Mouse (Mus musculus): ENCODE data around the gene Tmub1.
"Not testable (repeated sequence)": the region's sequence is repeated elsewhere in the genome, so short reads cannot be mapped to it uniquely, and the experiment has no call there.

The Tmub1 gene

DNA sequence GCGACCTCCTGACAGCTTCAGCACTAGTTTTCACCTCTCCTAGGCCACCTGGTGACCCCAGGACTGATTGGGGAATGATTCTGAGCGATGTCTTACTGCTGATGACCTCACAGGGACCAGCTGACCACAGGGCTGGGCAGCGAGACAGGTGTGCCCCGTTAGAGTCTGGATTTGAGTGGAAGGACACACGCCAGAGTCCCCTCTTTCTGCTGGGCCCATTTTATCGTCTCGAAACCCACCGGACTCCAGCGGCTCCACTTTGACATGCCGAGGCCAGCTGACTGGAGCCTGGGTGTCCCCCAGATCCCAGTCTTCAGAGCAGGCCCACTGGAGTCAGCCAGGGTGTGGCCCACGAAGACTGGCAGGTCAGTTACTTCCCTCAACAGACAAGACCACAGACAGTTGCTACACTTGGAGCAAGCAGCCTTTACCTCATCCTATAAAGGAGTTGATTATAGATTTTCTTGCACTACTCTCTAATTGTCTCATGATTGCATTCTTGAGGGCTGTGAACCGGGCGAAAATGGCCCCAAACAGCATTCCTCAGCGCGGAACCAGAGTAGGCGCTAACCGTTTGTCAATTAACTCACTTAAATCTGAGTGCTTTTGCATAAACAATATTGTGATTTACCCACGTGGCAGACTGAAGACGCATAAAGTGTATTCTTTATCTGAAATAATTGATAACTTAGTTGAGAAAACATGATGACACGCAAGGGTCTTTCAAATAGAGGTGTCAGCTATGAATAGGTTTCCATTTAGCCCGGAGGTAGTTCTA lies 23.5 kb downstream of the Tmub1 start:
- DNase-seq (ENCODE audit: low spot score) = no peak

DNA sequence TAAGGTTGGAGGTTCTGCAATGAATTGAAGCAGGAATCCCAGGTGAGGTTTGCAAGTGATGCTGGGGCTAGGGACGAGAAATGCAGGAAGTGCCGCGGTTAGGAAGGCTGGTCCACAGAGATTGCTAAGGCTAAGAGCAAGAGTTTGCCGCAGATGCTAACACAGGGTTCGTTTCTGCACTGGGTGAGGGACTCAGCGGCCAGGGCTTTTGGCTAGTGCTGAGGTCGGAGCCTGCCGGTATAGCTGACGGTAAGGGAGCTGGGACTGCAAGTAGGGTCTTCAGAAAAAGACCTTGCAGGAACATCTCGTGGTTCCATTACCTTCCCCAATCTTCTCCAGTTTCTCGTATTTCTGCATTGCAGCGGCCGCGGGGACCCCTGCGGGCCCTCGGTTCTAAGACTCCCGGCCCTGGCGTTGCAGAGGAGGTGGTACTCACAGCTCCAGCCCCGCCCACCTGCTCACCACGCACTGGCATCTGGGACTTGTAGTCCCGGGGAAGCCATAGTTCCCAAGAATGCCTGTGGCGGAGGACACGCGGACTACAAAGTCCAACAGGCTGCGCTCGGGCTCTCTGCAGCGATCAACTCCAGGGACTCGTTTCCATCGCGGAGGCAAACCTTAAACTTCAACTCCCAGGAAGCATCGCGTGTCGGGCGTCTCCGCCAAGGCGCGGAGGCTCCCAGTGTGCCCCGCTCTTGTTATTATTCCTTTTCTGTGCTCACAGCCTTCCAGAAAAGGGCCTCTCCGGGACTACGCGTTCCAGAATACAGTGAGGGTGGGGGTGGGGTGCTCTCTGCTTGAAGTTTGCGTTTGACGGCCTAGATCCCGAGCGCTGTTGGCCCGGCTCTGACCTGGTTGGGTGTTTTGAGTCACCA lies 24.3 kb downstream of the Tmub1 start, which contains the start of the genes Cdk5 and Slc4a2:
TSS of gene Cdk5 (minus strand) at position 402 of the 875 bp plus-strand sequence.
TSS of gene Slc4a2 (plus strand) at position 709 of the 875 bp plus-strand sequence.
- DNase-seq (ENCODE audit: low spot score) = peak; percentile 91

- DNase-seq (ENCODE audit: low spot score) = no peak
These were observed 27.3 kb downstream of the Tmub1 start for GRCm38 (mm10) chr5:24420381-24420780.

DNA sequence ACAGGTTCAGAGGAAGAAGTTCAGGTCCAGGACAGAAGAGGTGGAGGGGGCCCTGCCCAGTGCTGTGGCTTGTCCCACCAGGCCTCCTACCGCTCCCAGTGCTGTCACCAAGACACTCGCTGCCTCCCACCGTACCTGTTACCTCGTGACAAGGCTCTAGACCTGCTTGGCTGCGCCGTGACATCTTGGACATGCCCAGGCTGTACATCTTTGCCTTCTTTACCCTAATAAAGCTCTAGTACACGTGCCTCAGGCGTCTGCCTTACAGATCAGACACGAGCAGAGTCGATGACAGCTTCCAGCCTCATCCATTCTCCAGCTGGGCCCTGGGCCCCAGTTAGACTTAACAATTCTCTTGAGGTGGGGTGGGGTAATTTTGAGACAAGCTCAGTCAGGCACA lies 30.1 kb downstream of the Tmub1 start:
- DNase-seq (ENCODE audit: low spot score) = no peak

DNA sequence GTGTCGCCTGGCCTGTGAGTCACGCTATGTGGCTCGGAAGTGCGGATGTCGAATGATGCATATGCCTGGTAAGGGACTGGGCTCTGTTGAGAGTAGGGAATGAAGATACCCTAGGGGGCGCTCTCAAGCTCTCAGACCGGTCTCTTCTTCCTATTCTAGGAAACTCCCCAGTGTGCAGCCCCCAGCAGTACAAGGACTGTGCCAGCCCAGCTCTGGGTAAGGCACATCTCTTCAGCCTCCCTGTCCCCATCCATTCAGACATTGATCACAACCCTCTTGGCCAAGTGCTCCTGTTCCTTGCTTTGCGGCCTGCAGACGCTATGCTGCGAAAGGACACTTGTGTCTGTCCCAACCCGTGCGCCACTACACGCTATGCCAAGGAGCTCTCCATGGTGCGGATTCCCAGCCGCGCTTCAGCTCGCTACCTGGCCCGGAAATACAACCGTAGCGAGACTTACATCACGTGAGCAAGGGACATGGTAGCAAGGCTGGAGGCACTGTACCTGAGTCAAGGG lies 31.4 kb downstream of the Tmub1 start:
- DNase-seq (ENCODE audit: low spot score) = peak; percentile 49

DNA sequence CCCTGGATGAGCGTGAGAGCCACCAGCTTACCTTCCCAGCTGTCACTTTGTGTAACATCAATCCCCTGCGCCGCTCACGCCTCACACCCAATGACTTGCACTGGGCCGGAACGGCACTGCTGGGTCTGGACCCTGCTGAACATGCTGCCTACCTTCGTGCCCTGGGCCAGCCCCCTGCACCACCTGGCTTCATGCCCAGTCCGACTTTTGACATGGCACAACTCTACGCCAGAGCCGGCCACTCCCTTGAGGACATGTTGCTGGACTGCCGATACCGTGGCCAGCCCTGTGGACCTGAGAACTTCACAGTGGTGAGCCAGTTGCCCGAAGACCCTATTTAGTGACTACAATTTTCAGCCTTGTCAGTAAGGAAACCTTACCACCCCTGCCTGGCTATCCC lies 33.7 kb downstream of the Tmub1 start:
- DNase-seq (ENCODE audit: low spot score) = no peak

- no peak for DNase-seq (ENCODE audit: low spot score)
These were observed 34.5 kb downstream of the Tmub1 start, which contains the start of gene Asic3 for GRCm38 (mm10) chr5:24413042-24413693. TSS of gene Asic3 (plus strand) at chr5:24413392.

- no peak for DNase-seq (ENCODE audit: low spot score)
These were observed 35.6 kb downstream of the Tmub1 start for GRCm38 (mm10) chr5:24412063-24412462.

DNA sequence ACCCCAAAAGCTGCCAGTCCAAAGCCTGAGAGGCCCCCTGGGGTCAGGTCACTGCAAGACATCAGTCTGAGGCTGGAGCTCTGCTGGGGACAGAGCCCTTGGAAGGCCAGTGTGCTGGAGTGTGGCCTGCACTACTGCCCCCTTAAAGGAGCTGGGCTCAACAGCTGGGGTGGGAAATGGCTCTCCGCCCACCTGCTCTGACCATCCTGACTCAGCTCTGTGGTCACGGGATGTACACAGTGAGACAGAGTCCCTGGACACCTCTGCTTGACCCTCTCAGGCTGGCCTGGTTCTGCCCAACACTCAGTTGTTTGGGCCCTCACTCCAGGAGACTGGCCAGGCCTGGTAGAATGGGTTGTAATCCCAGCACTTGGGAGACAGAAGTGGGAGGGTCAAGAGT lies 38.2 kb downstream of the Tmub1 start:
- DNase-seq (ENCODE audit: low spot score) = no peak

DNA sequence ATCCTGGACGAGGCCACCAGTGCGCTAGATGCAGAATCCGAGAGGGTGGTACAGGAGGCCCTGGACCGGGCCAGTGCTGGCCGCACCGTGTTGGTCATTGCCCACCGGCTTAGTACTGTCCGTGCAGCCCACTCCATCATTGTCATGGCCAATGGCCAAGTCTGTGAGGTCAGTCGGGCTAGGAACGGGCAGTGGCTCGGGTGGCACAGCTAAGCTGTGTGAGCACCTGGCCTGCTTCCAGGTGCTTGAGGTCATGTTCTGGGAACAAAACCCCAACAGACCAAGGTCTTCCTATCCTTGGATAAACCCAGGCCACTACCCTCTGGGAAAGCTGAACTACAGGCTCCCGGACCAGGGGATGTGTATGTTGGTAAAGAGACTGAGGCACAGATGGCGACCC lies 39.0 kb downstream of the Tmub1 start:
- DNase-seq (ENCODE audit: low spot score) = no peak

DNA sequence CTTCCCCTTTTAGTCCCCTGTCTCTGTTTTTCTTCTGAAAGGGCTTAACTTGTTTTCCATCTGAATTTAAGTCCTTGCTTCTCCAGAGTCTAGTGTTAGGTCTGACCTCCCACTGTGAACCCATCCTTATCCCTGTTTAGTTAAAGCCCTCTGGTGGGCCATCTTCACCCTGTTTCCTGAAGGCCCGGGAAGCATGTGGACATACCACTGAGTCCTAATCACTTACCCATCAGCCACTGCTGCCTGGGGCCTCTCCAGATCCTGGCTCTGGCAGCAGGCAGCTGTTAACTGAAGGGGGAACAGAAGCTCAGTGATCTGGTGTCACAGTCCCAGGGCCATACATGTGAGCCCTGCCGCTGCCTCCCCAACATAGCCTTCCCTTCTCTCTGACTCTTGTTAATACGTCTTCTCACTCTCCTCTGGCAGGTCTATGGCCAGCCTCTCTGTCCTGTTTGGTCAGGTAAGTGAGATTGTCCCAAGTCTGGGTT lies 42.2 kb downstream of the Tmub1 start:
- DNase-seq (ENCODE audit: low spot score) = no peak

DNA sequence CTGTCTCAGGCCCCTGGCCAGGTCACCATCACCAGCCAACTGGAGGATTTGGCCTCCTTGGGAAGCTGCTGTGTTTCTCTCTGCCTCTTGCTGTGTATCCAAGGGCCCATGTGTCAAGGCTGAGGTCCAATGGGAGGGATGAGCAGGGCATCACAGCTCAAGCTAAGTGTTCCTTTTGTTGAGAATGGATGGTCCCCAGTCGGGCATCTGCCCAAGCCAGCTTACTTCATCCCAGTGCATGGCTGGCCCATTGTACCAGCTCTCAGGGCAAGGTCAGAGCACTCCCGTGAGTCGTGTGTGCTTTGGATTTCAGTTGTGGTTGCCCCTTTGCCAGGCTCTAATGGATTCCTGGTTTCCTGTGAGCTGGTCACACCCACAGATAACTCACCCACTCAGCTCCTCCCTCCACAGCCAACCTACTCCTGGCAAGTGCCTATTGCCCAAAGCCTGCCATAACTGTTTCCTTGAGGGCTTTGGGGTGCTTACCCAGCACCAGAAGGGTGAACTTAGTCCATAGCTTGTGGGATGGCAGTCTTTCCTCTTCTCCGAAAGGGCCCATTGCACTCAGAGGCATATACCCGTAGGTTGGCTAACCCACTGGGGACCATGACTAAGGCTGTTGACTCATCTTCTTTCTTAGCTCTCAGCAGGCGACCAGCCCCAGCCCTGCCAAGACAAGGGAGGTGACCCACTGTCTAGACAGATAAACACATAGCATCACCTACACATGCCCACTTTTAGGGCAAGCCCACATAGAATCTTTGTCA lies 42.9 kb downstream of the Tmub1 start:
- DNase-seq (ENCODE audit: low spot score) = no peak

DNA sequence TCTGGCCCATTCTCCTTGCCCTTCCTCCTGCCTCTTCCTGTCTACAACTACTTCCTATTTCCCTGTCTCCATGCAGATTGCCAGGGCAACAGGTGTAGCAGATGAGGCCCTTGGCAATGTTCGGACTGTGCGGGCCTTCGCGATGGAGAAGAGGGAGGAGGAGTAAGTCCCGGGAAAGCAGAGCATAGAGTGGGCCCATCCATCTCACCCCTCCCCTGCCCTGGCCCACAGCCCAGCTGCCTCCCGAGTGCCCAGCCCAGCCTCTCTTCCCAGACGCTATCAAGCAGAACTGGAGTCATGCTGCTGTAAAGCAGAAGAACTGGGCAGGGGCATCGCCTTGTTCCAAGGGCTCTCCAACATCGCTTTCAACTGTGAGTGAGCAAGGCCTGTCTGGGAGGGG lies 45.7 kb downstream of the Tmub1 start:
- no peak for DNase-seq (ENCODE audit: low spot score)

DNA sequence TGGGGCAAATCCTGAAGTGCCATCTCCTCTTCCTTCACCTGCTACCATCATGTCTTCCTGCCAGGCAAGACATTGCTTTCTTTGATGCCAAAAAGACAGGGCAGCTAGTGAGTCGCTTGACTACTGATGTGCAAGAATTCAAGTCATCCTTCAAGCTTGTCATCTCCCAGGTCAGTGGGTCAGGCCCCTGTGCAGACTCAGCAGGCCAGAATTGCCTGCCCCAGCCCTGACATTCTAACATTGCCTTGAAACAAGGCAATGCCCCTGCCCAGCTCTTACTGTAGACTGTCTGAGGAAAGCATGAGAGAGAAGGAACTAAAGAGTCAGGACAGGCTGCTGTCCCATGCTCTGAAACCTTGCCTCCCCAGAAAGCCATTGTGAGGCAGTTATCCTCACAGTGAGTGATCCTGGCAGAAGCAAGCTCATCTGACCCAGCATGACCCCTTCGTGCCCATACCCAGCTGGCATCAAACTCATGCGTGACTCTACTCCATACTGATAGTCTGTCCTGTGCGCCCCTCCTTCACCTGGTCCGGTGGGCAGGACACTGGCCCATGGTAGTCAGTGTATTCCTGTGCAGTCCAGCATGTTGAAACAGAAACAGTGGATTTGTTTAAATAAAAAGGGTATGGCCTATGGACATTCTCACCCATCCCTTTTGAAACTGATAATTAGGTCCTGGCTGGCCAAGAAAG lies 46.6 kb downstream of the Tmub1 start:
- no peak for DNase-seq (ENCODE audit: low spot score)

DNA sequence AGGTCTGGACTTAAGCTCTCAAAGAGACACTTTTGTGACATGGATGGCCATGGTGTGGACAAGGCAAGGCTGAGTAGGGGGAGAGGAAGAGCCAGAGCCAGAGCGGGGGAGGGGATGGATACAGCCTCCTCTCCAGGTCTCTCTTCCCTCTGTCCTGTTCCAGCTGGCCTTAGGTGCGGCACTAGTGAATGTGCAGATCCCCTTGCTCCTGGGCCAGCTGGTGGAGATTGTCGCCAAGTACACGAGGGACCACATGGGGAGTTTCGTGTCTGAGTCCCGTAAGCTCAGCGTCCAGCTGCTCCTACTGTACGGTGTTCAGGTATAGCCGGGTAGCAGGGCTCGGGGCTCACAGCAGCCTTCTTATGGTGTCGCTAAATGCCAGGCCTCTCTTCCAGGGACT lies 47.3 kb downstream of the Tmub1 start:
- no peak for DNase-seq (ENCODE audit: low spot score)

DNA sequence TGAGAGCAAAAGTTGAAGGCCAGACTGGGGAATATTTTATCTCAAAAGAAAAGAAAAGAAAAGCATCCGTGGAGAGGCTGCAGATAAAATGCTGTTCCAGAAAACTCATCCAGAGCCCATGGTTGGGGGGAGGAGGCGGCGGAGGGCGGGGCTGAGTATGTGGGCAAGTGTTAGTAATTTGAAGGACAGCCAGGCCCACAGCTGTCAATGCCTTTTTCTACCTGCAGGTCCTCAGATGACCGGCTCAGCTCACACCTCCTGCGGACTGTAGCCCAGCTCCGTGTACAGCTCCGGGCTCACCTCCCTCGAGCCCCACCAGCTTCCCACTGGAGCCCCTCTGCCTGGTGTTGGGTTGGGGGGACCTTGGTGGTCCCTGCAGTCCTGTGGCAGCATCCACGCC lies 48.0 kb downstream of the Tmub1 start:
- no peak for DNase-seq (ENCODE audit: low spot score)

DNA sequence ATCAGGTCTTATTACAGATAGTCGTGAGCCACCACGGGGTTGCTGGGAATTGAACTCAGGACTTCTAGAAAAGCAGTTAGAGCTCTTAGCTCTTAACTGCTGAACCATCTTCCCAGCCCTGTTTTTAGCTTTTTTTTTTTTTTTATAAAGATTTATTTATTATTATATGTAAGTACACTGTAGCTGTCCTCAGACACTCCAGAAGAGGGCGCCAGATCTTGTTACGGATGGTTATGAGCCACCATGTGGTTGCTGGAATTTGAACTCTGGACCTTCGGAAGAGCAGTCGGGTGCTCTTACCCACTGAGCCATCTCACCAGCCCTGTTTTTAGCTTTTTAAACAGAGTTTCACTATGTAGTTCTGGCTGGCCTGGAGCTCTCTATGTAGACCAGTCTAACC lies 51.4 kb downstream of the Tmub1 start:
- DNase-seq (ENCODE audit: low spot score) = not testable (repeated sequence)
